Mouse (Mus musculus): ENCODE results near the gene Tpcn2.

DNA sequence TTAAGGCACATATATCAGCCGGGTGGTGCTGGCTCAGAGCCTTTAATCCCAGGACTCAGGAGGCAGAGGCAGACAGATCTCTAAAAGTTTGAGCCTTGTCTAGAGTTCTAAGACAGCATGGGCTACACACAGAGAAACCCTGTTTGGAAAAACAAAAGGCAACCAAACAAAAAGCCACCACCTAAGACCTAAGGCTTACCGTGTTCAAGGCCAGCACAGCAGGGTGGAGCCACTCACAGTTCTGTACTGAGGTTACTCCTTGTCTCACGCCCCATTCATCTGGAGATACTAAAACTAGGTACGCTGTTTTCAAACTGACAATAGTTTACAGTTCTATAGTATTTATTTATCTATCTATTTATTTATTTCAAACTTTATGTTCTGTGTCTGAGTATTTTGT is 1.7 kb upstream of the Tpcn2 start:
- no peak for TF ChIP-seq POLR2A (IDR thresholded peaks at IDR 0.05; ENCODE audit: borderline replicate concordance, control insufficient read depth, low read depth, low read length)
- TF ChIP-seq CTCF (IDR thresholded peaks at IDR 0.05; ENCODE audit: control insufficient read depth, insufficient read depth, low read length): no peak

All from bone marrow, adult 2 months (tissue).